12 mouse cellular contexts compared by ENCODE assay signal in genomic region chr11:51551253-51551652, GRCm38 (mm10). TPM values are rescaled to one million over a fixed set of nuclear protein-coding genes. Genes with fewer than 3 reads are reported as not detected.
A peak's percentile ranks its signal among the peaks of the same experiment; 100 is the strongest.
DNase-seq lines count a peak whose midpoint lies in the region; ATAC-seq and TF ChIP-seq lines count a peak whose summit lies in the region.
"Had no signal": no experiment of that assay in that cellular context is flagged by ENCODE, and none has a peak within 500 bp of the region (broad histone marks: within the 10 kb centered on the region; RNA-seq: fewer than 3 reads in every experiment).

No protein-coding gene starts in this region.

- 23% methylated on average over 5 of the region's 5 CpGs for WGBS in liver, postnatal 0 days (ENCODE audit: insufficient replicate concordance)
- 54% methylated on average over 5 of the region's 5 CpGs for WGBS in liver, embryonic 11.5 days
- 57% methylated on average over 5 of the region's 5 CpGs for whole genome bisulfite sequencing in cerebellum, adult 2 months

- H3K9ac ChIP-seq in liver, postnatal 0 days (replicated peaks): no peak overlapping the region
- no peak overlapping the region for H3K9ac ChIP-seq in liver, embryonic 11.5 days (ENCODE audit: low read depth, low read length)
- H3K9ac ChIP-seq: embryonic facial prominence, embryonic 15.5 days had no signal

- H3K4me1 ChIP-seq in liver, postnatal 0 days (ENCODE audit: insufficient read depth): no peaks in the 10 kb centered on the region
- no peaks in the 10 kb centered on the region; the same call in 1 of the 2 replicates for H3K4me1 ChIP-seq in liver, embryonic 11.5 days (replicated peaks; ENCODE audit: control insufficient read depth, insufficient read depth, low read length)
- H3K4me1 ChIP-seq in cerebellum, adult 2 months (ENCODE audit: control insufficient read depth, insufficient read depth, low read length): no peaks in the 10 kb centered on the region; the same call in 1 of the 2 replicates

- no peaks in the 10 kb centered on the region for H3K27me3 ChIP-seq in liver, postnatal 0 days (ENCODE audit: insufficient read depth, low read length)
- H3K27me3 ChIP-seq in liver, embryonic 11.5 days (replicated peaks; ENCODE audit: control insufficient read depth, insufficient read depth, low read length): no peaks in the 10 kb centered on the region
- H3K27me3 ChIP-seq in cerebellum, adult 2 months (ENCODE audit: control insufficient read depth, insufficient read depth, low read length): no peaks in the 10 kb centered on the region
- H3K27me3 ChIP-seq: embryonic facial prominence, embryonic 15.5 days; limb, embryonic 13.5 days had no signal

- H3K4me3 ChIP-seq in liver, postnatal 0 days (ENCODE audit: low read depth, low read length): no peak overlapping the region
- no peak overlapping the region for H3K4me3 ChIP-seq in liver, embryonic 11.5 days (ENCODE audit: low read depth, low read length)
- H3K4me3 ChIP-seq in cerebellum, adult 2 months (replicated peaks; ENCODE audit: insufficient read depth, low read depth, low read length): no peak overlapping the region
- H3K4me3 ChIP-seq: embryonic facial prominence, embryonic 15.5 days; limb, embryonic 13.5 days had no signal

- H3K36me3 ChIP-seq in liver, postnatal 0 days (replicated peaks; ENCODE audit: insufficient read depth, low read length): no peaks in the 10 kb centered on the region
- H3K36me3 ChIP-seq in liver, embryonic 11.5 days (ENCODE audit: control insufficient read depth, insufficient read depth, low read length): no peaks in the 10 kb centered on the region
- H3K36me3 ChIP-seq: embryonic facial prominence, embryonic 15.5 days; limb, embryonic 13.5 days had no signal

- peak; percentile 32 for DNase-seq in liver, postnatal 0 days
- DNase-seq in liver, embryonic 11.5 days (ENCODE audit: low spot score): no peak
- DNase-seq in kidney, postnatal 25 days: peak; percentile 24 to 63
- no peak for DNase-seq in embryo, embryonic 10.5 days (ENCODE audit: low spot score)
- DNase-seq in cerebellum, postnatal 4 days (ENCODE audit: low spot score in 2 of 2): no peak
- no peak for DNase-seq in cerebellum, adult 2 months
- DNase-seq: gastrocnemius, postnatal 36 days; thymus, postnatal 4 days had no signal

- TF ChIP-seq POLR2A in cerebellum, adult 2 months (IDR thresholded peaks at IDR 0.05; ENCODE audit: borderline replicate concordance, insufficient read depth, low read length): no peak

- ATAC-seq in liver, postnatal 0 days: no peak
- no peak for ATAC-seq in liver, embryonic 11.5 days (replicated peaks; ENCODE audit: low FRiP score)
- peak; percentile 80 for ATAC-seq in common myeloid progenitor, adult 5-6 weeks (replicated peaks; ENCODE audit: low read depth, poor library complexity, severe bottlenecking)
- 0 out of 2 replicates have a peak, but pooled peaks have one; percentile 10 for ATAC-seq in neutrophil, adult 5-6 weeks (ENCODE audit: extremely low read depth, insufficient number of reproducible peaks, low FRiP score, poor library complexity, severe bottlenecking)

- TF ChIP-seq EP300 in liver, postnatal 0 days (IDR thresholded peaks at IDR 0.05; ENCODE audit: low read depth): no peak

- no peak for TF ChIP-seq CTCF in liver, postnatal 0 days (IDR thresholded peaks at IDR 0.05; ENCODE audit: low read depth)
- no peak for TF ChIP-seq CTCF in cerebellum, adult 2 months (IDR thresholded peaks at IDR 0.05; ENCODE audit: borderline replicate concordance, insufficient read depth, low read depth, low read length)

- no peak overlapping the region for H3K4me2 ChIP-seq in liver, postnatal 0 days (ENCODE audit: low read depth, low read length)
- H3K4me2 ChIP-seq in liver, embryonic 11.5 days: no peak overlapping the region
- H3K4me2 ChIP-seq: embryonic facial prominence, embryonic 15.5 days; limb, embryonic 13.5 days had no signal

- H3K9me3 ChIP-seq in liver, postnatal 0 days (ENCODE audit: low read length): no peaks in the 10 kb centered on the region
- no peaks in the 10 kb centered on the region for H3K9me3 ChIP-seq in liver, embryonic 11.5 days (ENCODE audit: control insufficient read depth, low read length)
- H3K9me3 ChIP-seq: embryonic facial prominence, embryonic 15.5 days; limb, embryonic 13.5 days had no signal

- H3K27ac ChIP-seq in liver, postnatal 0 days (ENCODE audit: low read depth): no peak overlapping the region
- no peak overlapping the region for H3K27ac ChIP-seq in liver, embryonic 11.5 days (ENCODE audit: low read depth, low read length)
- H3K27ac ChIP-seq in cerebellum, adult 2 months (ENCODE audit: insufficient read depth, low read length): no peak overlapping the region
- H3K27ac ChIP-seq: embryonic facial prominence, embryonic 15.5 days; limb, embryonic 13.5 days had no signal

RNA-seq across cellular contexts. Expression of gene Phykpl, which starts 33.3 kb away (rescaled TPM):
- 14.5 TPM in 2 replicates for polyA plus RNA-seq in liver, postnatal 0 days (2015; fragmentation: Nextera tagmentation; extraction: Ambion mirVana)
- 28.6 and 29.8 TPM in 2 replicates for polyA plus RNA-seq in liver, embryonic 11.5 days (2014; fragmentation: Nextera tagmentation; extraction: Ambion mirVana)
- total RNA-seq in common myeloid progenitor, adult 5-6 weeks (2017): 16.1 and 21.2 TPM in 2 replicates
- total RNA-seq in neutrophil, adult 5-6 weeks (2017): 21.3 and 23.7 TPM in 2 replicates
- 19.3 and 23.2 TPM in 2 replicates for polyA plus RNA-seq in cerebellum, adult 2 months (2012; rRNA removed)

RNA-seq across cellular contexts. Expression of gene Hnrnpab, which starts 55.4 kb away (rescaled TPM):
- 114 and 130 TPM in 2 replicates for polyA plus RNA-seq in liver, postnatal 0 days (2015; fragmentation: Nextera tagmentation; extraction: Ambion mirVana)
- 552 and 577 TPM in 2 replicates for polyA plus RNA-seq in liver, embryonic 11.5 days (2014; fragmentation: Nextera tagmentation; extraction: Ambion mirVana)
- 1,082 and 1,177 TPM in 2 replicates for total RNA-seq in common myeloid progenitor, adult 5-6 weeks (2017)
- total RNA-seq in neutrophil, adult 5-6 weeks (2017): 203 and 213 TPM in 2 replicates
- polyA plus RNA-seq in cerebellum, adult 2 months (2012; rRNA removed): 101 and 103 TPM in 2 replicates

Comparison
In these comparisons a context has a peak if more than half of its experiments do, and no peak if none do; other contexts are left out.
1. DNase-seq: peak in liver, postnatal 0 days (single experiment) and kidney, postnatal 25 days (2 of 2); none in liver, embryonic 11.5 days (single experiment), embryo, embryonic 10.5 days (single experiment), cerebellum, postnatal 4 days (0 of 2) and cerebellum, adult 2 months (0 of 2).
2. ATAC-seq: peak in common myeloid progenitor, adult 5-6 weeks (single experiment) and neutrophil, adult 5-6 weeks (single experiment); none in liver, postnatal 0 days (single experiment) and liver, embryonic 11.5 days (single experiment).